Comparison of ENCODE assay signal across 17 mouse cellular contexts in genomic region chr14:73163363-73163998, GRCm38 (mm10).
"Had no signal": no experiment of that assay in that cellular context is flagged by ENCODE, and none has a peak within 500 bp of the region (broad histone marks: within the 10 kb centered on the region; RNA-seq: fewer than 3 reads in every experiment).

No protein-coding gene starts in this region.

- H3K4me2 ChIP-seq: kidney, embryonic 15.5 days; limb, embryonic 13.5 days; liver, embryonic 13.5 days had no signal

- H3K4me1 ChIP-seq: kidney, embryonic 15.5 days; limb, embryonic 13.5 days; liver, embryonic 13.5 days; midbrain, embryonic 10.5 days had no signal

- DNase-seq: kidney, adult 8-10 months; kidney, postnatal 14 days; kidney, postnatal 4 days; liver, embryonic 13.5 days; lung, adult 2 months; midbrain, embryonic 14.5 days; right cerebral cortex, adult 18-20 months; right cerebral cortex, postnatal 14 days; right cerebral cortex, postnatal 4 days; thymus, adult 2 months; thymus, postnatal 14 days; thymus, postnatal 4 days had no signal

- H3K27ac ChIP-seq: kidney, embryonic 15.5 days; limb, embryonic 10.5 days; limb, embryonic 13.5 days; liver, embryonic 13.5 days; macrophage; midbrain, embryonic 10.5 days had no signal

- H3K4me3 ChIP-seq: kidney, embryonic 15.5 days; limb, embryonic 10.5 days; limb, embryonic 13.5 days; liver, embryonic 13.5 days; midbrain, embryonic 10.5 days had no signal

- H3K9ac ChIP-seq: kidney, embryonic 15.5 days; limb, embryonic 13.5 days; liver, embryonic 13.5 days had no signal

- H3K27me3 ChIP-seq: kidney, embryonic 15.5 days; limb, embryonic 13.5 days; liver, embryonic 13.5 days had no signal

- H3K9me3 ChIP-seq: kidney, embryonic 15.5 days; limb, embryonic 10.5 days; limb, embryonic 13.5 days; liver, embryonic 13.5 days; midbrain, embryonic 10.5 days had no signal
